Mouse (Mus musculus) Patski (cell line): ENCODE data around the gene Cdkn2c. TPM values are rescaled to one million over a fixed set of nuclear protein-coding genes. Genes with fewer than 3 reads are reported as not detected.

Experiments used
- ATAC-seq: fragments of 100-300 bp; one replicate; pipeline ENCODE4 v1.8.0; 2021
- CTCF ChIA-PET: fragments of 350-600 bp; sonication (Branson Sonifier 250); formaldehyde crosslinking; loops from one replicate; lab custom pipeline; 2022; ENCODE audit warnings: inconsistent platforms; lab: Charles Lee
- POLR2A ChIA-PET: fragments of 350-600 bp; sonication (Branson Sonifier 250); formaldehyde crosslinking; loops from one replicate; lab custom pipeline; 2022; ENCODE audit warnings: antibody characterized with exemption, inconsistent platforms; lab: Charles Lee
- DNase-seq: peaks from one replicate; pipeline ENCODE4 v3.0.0-alpha.2; 2011; ENCODE audit warnings: low read depth, low spot score
- H3K27me3 ChIP-seq: fragments of 371-371 bp; one replicate; pipeline ENCODE4 v1.5.1; 2021
- CTCF ChIP-seq: fragments of 100-300 bp; IDR thresholded peaks from one replicate; pipeline ENCODE4 v1.5.1; 2021
- in situ Hi-C: fragments of 300-500 bp; cut with MboI; formaldehyde crosslinking; loops from 3 replicates; pipeline ENCODE4 v1.11.1; 2018; ENCODE audit warnings: low pct_unique_long_range_greater_than_20kb, mixed read lengths
- polyA plus RNA-seq: library from polyadenylated mRNA; unstranded; gene quantifications from one replicate; pipeline ENCODE4 v1.2.3, GENCODE M21; 2021

The Cdkn2c gene
- polyA plus RNA-seq, 1 experiment from 2014 or later: 59.1 TPM

GRCm38 (mm10) chr4:109657851-109658500 is 9.0 kb downstream of the Cdkn2c start:
- POLR2A ChIA-PET: interaction anchor here (0.8 to 5.5 kb wide), 4 partner anchors 7 to 182 kb away, joined by 3 to 67 read pairs (median 8); partner anchors contain the start of gene Cdkn2c
- ATAC-seq (no peak), DNase-seq (no peak)
- in situ Hi-C loops: no loop called here
- no peak for TF ChIP-seq CTCF
- no peaks in the 10 kb centered on the region for H3K27me3 ChIP-seq
- CTCF ChIA-PET: interaction anchor here (0.9 to 2.6 kb wide), 4 partner anchors 7 to 85 kb away, joined by 4 to 10 read pairs (median 6); partner anchors contain the start of gene Cdkn2c

GRCm38 (mm10) chr4:109657021-109657850 is 9.8 kb downstream of the Cdkn2c start:
- ChIA-PET CTCF (interaction anchor here (0.9 to 2.3 kb wide), 3 partner anchors 8 to 85 kb away, joined by 4 to 10 read pairs (median 5); partner anchors contain the start of gene Cdkn2c), POLR2A (interaction anchor here (0.7 to 5.5 kb wide), 3 partner anchors 8 to 170 kb away, joined by 3 to 67 read pairs (median 6); partner anchors contain the start of gene Cdkn2c)
- no peak for TF ChIP-seq CTCF
- H3K27me3 ChIP-seq: no peaks in the 10 kb centered on the region
- DNase-seq (no peak), ATAC-seq (peak; percentile 81)
- in situ Hi-C loops: no loop called here

- no peak for TF ChIP-seq CTCF
- H3K27me3 ChIP-seq: no peaks in the 10 kb centered on the region
- in situ Hi-C loops: no loop called here
- DNase-seq (no peak), ATAC-seq (no peak)
- ChIA-PET POLR2A (interaction anchor here (5.5 kb wide), 1 partner anchor 9 kb away, joined by 67 read pairs; the partner anchor contains the start of gene Cdkn2c), CTCF (interaction anchor here (2.3 kb wide), 1 partner anchor 9 kb away, joined by 10 read pairs; no protein-coding TSS in a partner anchor)
Measured at GRCm38 (mm10) chr4:109656301-109656700, 10.7 kb downstream of the Cdkn2c start.

DNA sequence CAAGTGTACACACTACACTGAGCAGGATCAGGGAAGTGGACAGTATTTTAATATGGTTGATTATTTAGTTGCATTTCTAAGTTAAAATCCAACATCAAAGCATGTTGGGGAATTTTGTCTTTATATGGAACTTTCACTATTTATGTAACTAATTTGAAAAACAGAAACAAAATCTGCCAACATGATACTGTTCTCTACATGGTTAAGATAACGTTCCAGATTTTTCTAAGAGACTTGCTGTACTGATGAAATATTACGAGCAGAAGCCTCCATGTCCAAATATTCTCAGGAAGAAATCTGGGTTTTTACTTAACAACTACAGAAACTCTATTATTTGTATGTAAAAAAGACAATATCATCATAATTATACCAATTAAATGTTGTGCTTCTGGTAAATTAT is 11.3 kb downstream of the Cdkn2c start:
- H3K27me3 ChIP-seq: no peaks in the 10 kb centered on the region
- no peak for ATAC-seq
- POLR2A ChIA-PET: interaction anchor here (1.4 to 5.5 kb wide), 2 partner anchors 10 to 221 kb away, joined by 4 to 67 read pairs; partner anchors contain the start of gene Cdkn2c
- no peak for TF ChIP-seq CTCF
- in situ Hi-C loops: no loop called here
- DNase-seq: no peak
- CTCF ChIA-PET: interaction anchor here (0.9 to 3.1 kb wide), 5 partner anchors 9 to 79 kb away, joined by 3 to 29 read pairs (median 4); no protein-coding TSS in a partner anchor

DNA sequence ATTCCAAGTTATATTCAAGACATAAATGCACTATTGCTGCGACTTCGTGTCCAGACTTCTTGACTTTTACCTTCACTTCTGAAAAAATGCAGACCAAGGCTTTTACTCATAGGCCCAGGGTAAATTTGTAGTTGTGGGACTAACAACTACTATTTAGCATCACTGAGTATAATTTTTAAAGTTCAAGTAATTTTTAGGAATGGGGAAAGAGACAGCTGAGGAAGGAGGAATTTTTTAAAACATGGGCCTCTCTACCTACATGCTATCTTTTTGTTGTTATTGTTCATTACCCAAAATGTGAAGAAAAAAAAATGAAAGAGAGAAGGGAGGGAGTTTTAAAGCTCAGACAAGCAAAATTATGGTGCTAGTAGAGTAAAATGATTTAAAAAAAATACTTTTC is 12.3 kb downstream of the Cdkn2c start:
- ChIA-PET CTCF (interaction anchor here (1.0 to 3.1 kb wide), 4 partner anchors 10 to 78 kb away, joined by 3 to 29 read pairs (median 4); no protein-coding TSS in a partner anchor), POLR2A (interaction anchor here (1.4 to 5.5 kb wide), 2 partner anchors 11 to 220 kb away, joined by 4 to 67 read pairs; partner anchors contain the start of gene Cdkn2c)
- in situ Hi-C loops: no loop called here
- DNase-seq: no peak
- ATAC-seq: no peak
- no peaks in the 10 kb centered on the region for H3K27me3 ChIP-seq
- no peak for TF ChIP-seq CTCF

GRCm38 (mm10) chr4:109653251-109653650 is 13.7 kb downstream of the Cdkn2c start:
- POLR2A ChIA-PET: interaction anchor here (0.6 to 5.5 kb wide), 4 partner anchors 8 to 192 kb away, joined by 3 to 67 read pairs (median 6); partner anchors contain the start of gene Cdkn2c
- H3K27me3 ChIP-seq: no peaks in the 10 kb centered on the region
- DNase-seq: no peak
- in situ Hi-C loops: no loop called here
- ATAC-seq: no peak
- CTCF ChIA-PET: interaction anchor here (3.1 kb wide), 1 partner anchor 12 kb away, joined by 29 read pairs; no protein-coding TSS in a partner anchor
- no peak for TF ChIP-seq CTCF

DNA sequence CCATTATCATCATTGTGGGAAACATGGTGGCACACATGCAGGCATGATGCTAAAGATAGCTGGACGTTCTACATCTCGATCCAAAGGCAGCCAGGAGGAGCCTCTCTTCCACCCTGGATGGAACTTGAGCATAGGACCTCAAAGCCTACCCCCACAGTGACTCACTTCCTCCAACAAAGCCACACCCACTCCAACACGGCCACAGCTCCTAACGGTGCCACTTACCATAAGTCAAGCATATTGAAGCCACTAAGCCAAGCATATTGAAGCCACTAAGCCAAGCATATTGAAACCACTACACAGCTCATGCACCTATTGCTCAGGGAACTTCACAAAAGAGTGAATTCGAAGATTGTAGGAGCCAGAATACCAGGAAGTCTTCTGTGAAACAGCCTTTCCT is 17.7 kb downstream of the Cdkn2c start:
- ATAC-seq (no peak), DNase-seq (no peak)
- no peaks in the 10 kb centered on the region for H3K27me3 ChIP-seq
- ChIA-PET CTCF (interaction anchor here (1.5 kb wide), 1 partner anchor 13 kb away, joined by 4 read pairs; no protein-coding TSS in a partner anchor), POLR2A (interaction anchor here (1.3 kb wide), 1 partner anchor 9 kb away, joined by 3 read pairs; no protein-coding TSS in a partner anchor)
- in situ Hi-C loops: no loop called here
- TF ChIP-seq CTCF: no peak

DNA sequence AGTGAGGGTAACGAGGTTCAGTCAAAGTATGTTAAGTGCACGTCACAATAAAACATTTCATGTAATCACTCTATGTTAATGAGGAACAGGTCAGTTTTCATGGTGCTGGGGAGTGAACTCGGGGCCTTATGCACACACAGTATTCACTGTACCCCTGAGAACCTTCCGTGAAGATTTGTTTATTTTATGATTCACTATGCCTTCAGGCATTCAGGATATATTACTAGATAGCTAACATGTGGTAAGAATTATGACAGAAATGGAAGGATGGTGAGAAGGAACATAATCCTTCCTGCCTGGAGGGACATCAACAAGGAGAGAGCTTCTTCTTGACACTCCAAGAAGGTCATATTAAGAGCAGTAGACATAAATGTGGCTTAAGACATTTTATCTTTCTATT is 19.7 kb downstream of the Cdkn2c start:
- in situ Hi-C loops: no loop called here
- ATAC-seq (no peak), DNase-seq (no peak)
- ChIA-PET POLR2A (no interaction called here), CTCF (no interaction called here)
- no peak for TF ChIP-seq CTCF
- no peaks in the 10 kb centered on the region for H3K27me3 ChIP-seq

GRCm38 (mm10) chr4:109641451-109641850 is 25.5 kb downstream of the Cdkn2c start:
- no peak for TF ChIP-seq CTCF
- H3K27me3 ChIP-seq: no peaks in the 10 kb centered on the region
- DNase-seq (no peak), ATAC-seq (no peak)
- ChIA-PET POLR2A (interaction anchor here (0.6 kb wide), 1 partner anchor 17 kb away, joined by 3 read pairs; no protein-coding TSS in a partner anchor), CTCF (interaction anchor here (1.1 kb wide), 1 partner anchor 23 kb away, joined by 4 read pairs; no protein-coding TSS in a partner anchor)
- in situ Hi-C loops: no loop called here

GRCm38 (mm10) chr4:109640141-109640540 is 26.8 kb downstream of the Cdkn2c start:
- ChIA-PET POLR2A (no interaction called here), CTCF (interaction anchor here (1.3 kb wide), 1 partner anchor 15 kb away, joined by 3 read pairs; no protein-coding TSS in a partner anchor)
- DNase-seq (no peak), ATAC-seq (no peak)
- TF ChIP-seq CTCF: no peak
- in situ Hi-C loops: no loop called here
- H3K27me3 ChIP-seq: no peaks in the 10 kb centered on the region
